Mouse (Mus musculus): ENCODE measurements around the gene Faiml. TPM values are rescaled to one million over a fixed set of nuclear protein-coding genes. Genes with fewer than 3 reads are reported as not detected.

Faiml gene
- total RNA-seq, 2 experiments from 2014 or later = not detected

GRCm38 (mm10) chr9:99183043-99183670, 53.9 kb downstream of the Faiml start:
- DNase-seq = no peak
- intact Hi-C loops (cut with DNase I) = no loop called here

- intact Hi-C loops (cut with DNase I) = no loop called here
- no peak for DNase-seq
These were observed 54.9 kb downstream of the Faiml start for GRCm38 (mm10) chr9:99182121-99182520.

- intact Hi-C loops (cut with DNase I) = no loop called here
- peak; percentile 37 to 56 for DNase-seq
These were observed 56.8 kb downstream of the Faiml start for GRCm38 (mm10) chr9:99180272-99180671.

Other genes with a start within 250 kb of the Faiml start
- not detected for gene Gm1123, start 201.5 kb downstream of the Faiml start, total RNA-seq (2021)
- gene Pik3cb, start 96.6 kb downstream of the Faiml start, total RNA-seq (2021) = 10 to 100 TPM in 1 of 2 experiments, 1 to 10 TPM in 1; 9.7 to 10.1 TPM
- 1 to 10 TPM; 5.2 to 5.4 TPM for gene Cep70, start 6.1 kb upstream of the Faiml start, total RNA-seq (2021)
- gene Esyt3, start 121.3 kb upstream of the Faiml start, total RNA-seq (2021) = 1 to 10 TPM in 1 of 2 experiments, under 1 TPM in 1; 0.44 to 2.0 TPM
- 1 to 10 TPM; 6.8 to 7.5 TPM for gene Mras, start 200.1 kb upstream of the Faiml start, total RNA-seq (2021)
- gene Nme9, start 214.2 kb upstream of the Faiml start, total RNA-seq (2021) = under 1 TPM in 1 of 2 experiments, not detected in 1; 0.50 TPM